Mouse (Mus musculus) limb, embryonic 13.5 days (tissue): ENCODE measurements at regions not wholly inside any gene's neighbourhood (a gene's known extent, or its start where the extent isn't known, plus 50 kb on each side); places are given as distances from the start of the nearest gene placed in this dataset.

ENCODE experiments used
- ATAC-seq: fragments of 200-750 bp; cut with Nextera tagmentation; 2 replicates; pipeline ENCODE4 v1.8.0; 2017; ENCODE audit warnings: low read depth, moderate number of reproducible peaks, moderate TSS enrichment; ENCODE audit not compliant: low FRiP score
- H3K27ac ChIP-seq: fragments of 300-500 bp; sonication (generic); 2 replicates; pipeline ENCODE4 v1.5.1; 2015; ENCODE audit warnings: inconsistent platforms, mild to moderate bottlenecking, moderate library complexity
- H3K27me3 ChIP-seq: fragments of 300-500 bp; sonication (generic); 2 replicates; pipeline ENCODE4 v1.6.1; 2015; ENCODE audit warnings: mild to moderate bottlenecking, inconsistent platforms
- H3K36me3 ChIP-seq: fragments of 300-500 bp; sonication (generic); 2 replicates; pipeline ENCODE4 v1.6.1; 2015; ENCODE audit warnings: inconsistent platforms, mild to moderate bottlenecking, moderate library complexity
- H3K4me1 ChIP-seq: fragments of 300-500 bp; sonication (generic); 2 replicates; pipeline ENCODE4 v1.6.1; 2015; ENCODE audit warnings: inconsistent platforms
- H3K4me2 ChIP-seq: fragments of 300-500 bp; sonication (generic); replicated peaks from 2 replicates; pipeline ENCODE4 v1.6.1; 2015; ENCODE audit warnings: inconsistent platforms, mild to moderate bottlenecking, moderate library complexity
- H3K4me3 ChIP-seq: fragments of 300-500 bp; sonication (generic); 2 replicates; pipeline ENCODE4 v1.5.1; 2015; ENCODE audit warnings: moderate library complexity, mild to moderate bottlenecking, inconsistent platforms
- H3K9ac ChIP-seq: fragments of 300-500 bp; sonication (generic); 2 replicates; pipeline ENCODE4 v1.6.1; 2015; ENCODE audit warnings: mild to moderate bottlenecking, inconsistent platforms
- H3K9me3 ChIP-seq: fragments of 300-500 bp; sonication (generic); 2 replicates; pipeline ENCODE4 v1.6.1; 2016; ENCODE audit warnings: inconsistent platforms
- WGBS: fragments of 180-500 bp; shearing (Covaris S2); methylation state at CpG from one replicate; pipeline ENCODE4 v1.1.7; 2015; 5-methylcytosine and 5-hydroxymethylcytosine counted together

- 48% methylated on average over 5 of the region's 5 CpGs for whole genome bisulfite sequencing
- ATAC-seq: no peak
Measured at GRCm38 (mm10) chr2:138123331-138123730, 133.0 kb upstream of the Btbd3 start.

DNA sequence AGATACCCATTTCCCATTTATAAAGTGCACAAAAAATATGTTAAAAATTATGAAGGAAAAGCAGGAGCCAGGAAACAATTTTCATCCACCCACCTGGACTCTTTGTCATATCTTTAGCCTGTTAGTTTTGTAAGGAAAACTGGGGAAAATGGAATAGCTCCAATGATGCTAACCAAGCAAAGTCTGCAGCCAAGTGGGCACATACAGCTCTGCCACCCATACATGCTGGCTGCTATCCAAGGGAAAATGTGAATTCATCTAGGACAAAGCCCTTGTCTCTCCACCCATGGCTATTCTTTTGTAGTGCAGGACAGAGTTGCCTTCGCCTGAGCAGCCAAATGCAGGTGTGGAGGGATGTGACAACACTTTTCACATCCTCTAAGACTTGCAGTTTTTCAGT is 135.5 kb upstream of the Btbd3 start:
- no peak overlapping the region for H3K4me3 ChIP-seq
- WGBS: 76% methylated on average over 1 of the region's 1 CpGs
- H3K9ac ChIP-seq: no peak overlapping the region
- no peak overlapping the region for H3K27ac ChIP-seq
- H3K4me2 ChIP-seq: no peak overlapping the region
- no peaks in the 10 kb centered on the region for H3K4me1 ChIP-seq
- no peaks in the 10 kb centered on the region for H3K27me3 ChIP-seq
- ATAC-seq: no peak
- H3K36me3 ChIP-seq: no peaks in the 10 kb centered on the region
- peaks cover 6% of the 10 kb centered on the region; the same call in 1 of the 2 replicates for H3K9me3 ChIP-seq

More at GRCm38 (mm10) chr2:138123331-138123730, 133.0 kb upstream of the Btbd3 start:
- Histone ChIP-seq H3K4me3 (no peak overlapping the region), H3K9ac (no peak overlapping the region), H3K27ac (no peak overlapping the region), H3K9me3 (peaks cover 3% of the 10 kb centered on the region; the same call in 1 of the 2 replicates), H3K4me2 (no peak overlapping the region), H3K36me3 (no peaks in the 10 kb centered on the region), H3K4me1 (no peaks in the 10 kb centered on the region), H3K27me3 (no peaks in the 10 kb centered on the region)

DNA sequence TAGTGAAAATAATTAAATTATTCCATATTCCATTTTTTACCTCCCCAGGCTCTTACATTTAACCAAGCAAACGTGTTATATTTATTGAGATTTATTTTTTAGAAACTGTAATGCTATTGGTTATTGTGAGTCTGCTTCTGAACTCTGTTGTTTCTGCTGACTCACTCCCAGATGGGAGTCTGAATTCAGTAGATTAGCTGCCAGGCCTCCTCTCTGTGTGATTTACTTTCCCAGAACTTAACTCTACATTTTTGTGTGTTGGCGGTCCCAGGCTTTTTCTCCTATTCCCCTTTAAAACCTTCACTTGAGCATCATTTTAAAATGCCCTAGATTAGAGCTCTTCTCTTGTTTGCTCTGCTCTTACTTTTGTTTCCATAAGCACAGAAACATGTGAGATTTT is 136.2 kb upstream of the Btbd3 start:
- H3K27me3 ChIP-seq: no peaks in the 10 kb centered on the region
- H3K9me3 ChIP-seq: peaks cover 6% of the 10 kb centered on the region; the same call in 1 of the 2 replicates
- H3K27ac ChIP-seq: no peak overlapping the region
- H3K9ac ChIP-seq: no peak overlapping the region
- no peak overlapping the region for H3K4me3 ChIP-seq
- no peak overlapping the region for H3K4me2 ChIP-seq
- no peaks in the 10 kb centered on the region for H3K4me1 ChIP-seq
- no peak for ATAC-seq
- H3K36me3 ChIP-seq: no peaks in the 10 kb centered on the region
- 71% methylated on average over 2 of the region's 2 CpGs for WGBS

DNA sequence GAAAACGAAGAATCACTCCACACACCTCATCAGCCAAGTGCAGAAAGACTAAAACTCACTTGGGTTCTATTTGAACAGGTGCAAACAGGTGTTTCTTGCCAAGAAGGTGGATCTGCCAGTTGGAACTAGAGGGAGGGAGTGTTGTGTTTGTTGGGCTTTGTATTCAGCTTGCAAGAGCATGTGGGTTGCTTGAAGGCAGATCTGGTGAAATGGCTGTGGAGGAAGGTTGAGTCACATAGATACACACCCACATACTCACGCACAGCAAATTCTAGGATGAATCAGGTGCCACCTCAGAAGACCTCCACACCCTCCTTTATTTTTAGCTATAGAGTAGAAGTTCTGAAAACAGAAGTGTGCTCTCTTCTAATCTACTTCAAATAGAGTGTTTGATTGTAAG is 156.6 kb upstream of the Btbd3 start:
- no peak overlapping the region for H3K27ac ChIP-seq
- no peak overlapping the region for H3K4me2 ChIP-seq
- no peaks in the 10 kb centered on the region for H3K36me3 ChIP-seq
- WGBS: 81% methylated on average over 2 of the region's 2 CpGs
- no peak for ATAC-seq
- no peak overlapping the region for H3K9ac ChIP-seq
- H3K4me3 ChIP-seq: no peak overlapping the region
- no peaks in the 10 kb centered on the region for H3K4me1 ChIP-seq
- H3K27me3 ChIP-seq: no peaks in the 10 kb centered on the region
- H3K9me3 ChIP-seq: no peaks in the 10 kb centered on the region

DNA sequence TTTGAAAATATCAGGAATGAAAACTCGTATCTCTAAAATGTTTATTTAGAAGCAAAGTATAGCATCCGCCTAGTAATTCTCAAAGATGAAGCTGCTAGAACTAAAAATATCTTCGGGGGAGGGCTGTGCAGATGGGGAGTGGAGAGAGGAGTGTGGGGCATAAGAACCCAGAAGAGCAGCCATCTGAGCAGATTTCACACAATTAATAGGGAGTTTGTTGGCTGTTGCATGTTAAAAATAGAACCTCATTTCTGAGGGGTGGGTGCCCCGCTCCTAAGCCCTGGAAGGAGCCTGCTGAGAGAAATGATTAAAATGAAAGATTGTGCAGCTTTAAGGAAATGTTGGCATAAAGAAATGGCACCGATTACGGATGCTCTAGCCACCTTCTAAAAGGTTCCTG is 171.0 kb upstream of the Btbd3 start:
- WGBS: 74% methylated on average over 6 of the region's 6 CpGs
- ATAC-seq: no peak
- H3K4me1 ChIP-seq: no peaks in the 10 kb centered on the region
- no peaks in the 10 kb centered on the region for H3K9me3 ChIP-seq
- no peak overlapping the region for H3K27ac ChIP-seq
- no peak overlapping the region for H3K9ac ChIP-seq
- no peaks in the 10 kb centered on the region for H3K27me3 ChIP-seq
- H3K4me2 ChIP-seq: no peak overlapping the region
- no peak overlapping the region for H3K4me3 ChIP-seq
- no peaks in the 10 kb centered on the region for H3K36me3 ChIP-seq

DNA sequence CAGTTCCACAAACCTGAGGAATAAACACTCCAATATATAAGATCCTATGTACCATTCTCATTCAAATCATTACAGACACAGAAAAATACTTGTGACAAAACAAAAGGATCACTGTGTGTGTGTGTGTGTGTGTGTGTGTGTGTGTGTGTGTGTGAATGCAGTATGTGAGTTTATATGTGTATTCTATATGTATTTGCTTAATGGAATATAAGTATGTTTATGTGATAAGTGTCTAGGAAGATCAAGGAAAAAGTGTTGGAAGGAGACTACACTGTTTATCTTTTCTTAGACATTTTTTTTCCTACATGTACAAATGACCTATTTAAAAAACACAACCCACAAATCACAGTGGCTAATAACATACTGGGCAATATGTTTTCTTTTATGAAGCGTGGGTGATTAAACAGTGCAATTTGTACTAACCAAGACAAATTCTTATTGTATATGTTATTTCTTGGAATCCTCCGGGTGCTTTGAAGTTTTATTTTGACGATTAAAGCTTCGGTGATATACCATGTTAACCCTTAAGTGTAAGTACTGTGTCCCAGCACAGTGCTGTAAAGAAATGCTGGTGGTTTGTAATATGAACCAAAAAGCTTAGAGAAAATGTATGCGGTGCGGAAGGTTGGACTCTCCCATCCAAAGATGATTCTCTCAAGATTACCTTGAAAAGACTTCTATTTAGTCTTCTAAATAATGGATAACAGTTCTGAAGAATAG is 171.6 kb upstream of the Btbd3 start:
- H3K36me3 ChIP-seq: no peaks in the 10 kb centered on the region
- H3K4me1 ChIP-seq: no peaks in the 10 kb centered on the region
- 61% methylated on average over 6 of the region's 6 CpGs for whole genome bisulfite sequencing
- no peaks in the 10 kb centered on the region for H3K27me3 ChIP-seq
- no peak overlapping the region for H3K27ac ChIP-seq
- no peaks in the 10 kb centered on the region for H3K9me3 ChIP-seq
- ATAC-seq: no peak
- no peak overlapping the region for H3K4me2 ChIP-seq
- no peak overlapping the region for H3K9ac ChIP-seq
- H3K4me3 ChIP-seq: no peak overlapping the region

DNA sequence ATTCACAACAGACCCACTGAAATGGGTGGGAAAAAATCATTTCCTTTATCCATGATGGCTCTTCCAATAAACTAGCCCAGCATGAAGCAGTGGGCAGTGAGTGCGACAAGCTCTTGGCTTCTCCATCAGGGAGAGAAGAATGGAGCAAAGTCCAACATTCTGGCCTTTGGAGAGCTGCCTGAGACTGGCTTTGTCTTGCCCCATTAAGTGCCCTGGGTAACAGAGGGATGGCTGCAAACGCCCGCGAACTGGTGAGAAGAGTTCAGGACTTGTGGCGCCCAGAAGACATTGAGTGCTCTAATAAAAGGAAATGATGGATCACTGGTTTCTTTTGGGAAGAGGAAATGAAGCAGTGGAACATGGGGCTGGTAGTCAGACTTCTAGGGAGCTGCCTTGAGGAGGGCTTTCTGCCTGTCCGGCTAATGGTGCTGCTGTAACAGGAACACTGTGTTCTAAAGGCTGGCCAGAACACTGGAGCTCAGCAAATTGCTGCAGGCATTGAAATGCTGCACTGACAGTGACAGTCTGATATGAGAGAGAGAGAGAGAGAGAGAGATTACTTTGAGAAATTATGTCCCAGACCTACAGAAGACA is 182.2 kb upstream of the Btbd3 start:
- Histone ChIP-seq H3K27ac (no peak overlapping the region), H3K4me1 (no peaks in the 10 kb centered on the region), H3K9me3 (no peaks in the 10 kb centered on the region), H3K9ac (no peak overlapping the region), H3K4me2 (no peak overlapping the region), H3K4me3 (no peak overlapping the region), H3K36me3 (no peaks in the 10 kb centered on the region), H3K27me3 (no peaks in the 10 kb centered on the region)
- no peak for ATAC-seq
- 80% methylated on average over 6 of the region's 6 CpGs for WGBS

GRCm38 (mm10) chr2:138072165-138072728 is 184.1 kb upstream of the Btbd3 start:
- Histone ChIP-seq H3K27ac (no peak overlapping the region), H3K36me3 (no peaks in the 10 kb centered on the region), H3K4me3 (no peak overlapping the region), H3K4me2 (no peak overlapping the region), H3K9me3 (no peaks in the 10 kb centered on the region), H3K9ac (no peak overlapping the region), H3K4me1 (no peaks in the 10 kb centered on the region), H3K27me3 (no peaks in the 10 kb centered on the region)
- 60% methylated on average over 6 of the region's 6 CpGs for WGBS
- ATAC-seq: no peak

DNA sequence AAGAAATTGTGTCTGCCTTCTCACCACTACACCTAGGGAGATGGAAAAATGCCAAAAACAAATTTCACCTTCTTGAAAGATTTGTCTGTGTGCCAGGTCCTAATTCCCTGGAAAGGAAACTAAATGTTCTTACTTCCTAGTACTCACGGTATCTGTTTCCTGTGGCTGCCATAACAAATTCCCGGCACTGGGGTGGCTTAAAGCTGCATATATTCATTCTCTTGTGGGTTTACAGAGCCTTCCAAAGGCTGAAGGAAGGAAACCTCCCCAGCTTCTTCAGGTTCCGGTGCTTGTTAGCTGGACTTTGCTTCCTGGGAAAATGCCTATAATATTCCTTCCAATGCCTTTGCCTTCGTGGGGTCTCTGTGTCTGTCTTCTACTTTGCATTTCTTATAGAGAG is 203.3 kb upstream of the Btbd3 start:
- H3K27me3 ChIP-seq: no peaks in the 10 kb centered on the region
- H3K27ac ChIP-seq: no peak overlapping the region
- H3K4me1 ChIP-seq: no peaks in the 10 kb centered on the region
- no peak overlapping the region for H3K4me2 ChIP-seq
- WGBS: 72% methylated on average over 4 of the region's 4 CpGs
- no peak overlapping the region for H3K9ac ChIP-seq
- no peaks in the 10 kb centered on the region for H3K36me3 ChIP-seq
- no peak overlapping the region for H3K4me3 ChIP-seq
- ATAC-seq: no peak
- H3K9me3 ChIP-seq: no peaks in the 10 kb centered on the region

DNA sequence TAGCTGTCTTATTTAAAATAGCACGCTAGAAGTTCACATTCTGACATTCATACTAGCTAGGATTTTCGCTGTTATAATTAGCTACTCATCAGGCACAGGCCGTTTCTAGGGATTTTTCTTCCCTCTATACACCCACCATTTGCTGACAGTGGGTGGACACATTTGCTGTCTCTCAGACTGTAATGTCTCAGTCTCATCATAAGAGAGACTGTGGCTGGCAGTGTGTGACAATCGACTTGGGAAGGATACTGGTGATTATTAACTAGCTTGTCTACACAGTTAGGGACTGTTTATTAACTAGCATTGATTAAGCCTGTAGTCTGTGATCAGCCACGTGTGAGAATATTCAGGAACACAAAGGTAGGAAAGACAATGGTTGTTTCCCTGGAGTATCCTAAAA is 208.0 kb upstream of the Btbd3 start:
- H3K27ac ChIP-seq: no peak overlapping the region
- H3K4me1 ChIP-seq: no peaks in the 10 kb centered on the region
- H3K9me3 ChIP-seq: no peaks in the 10 kb centered on the region
- no peak overlapping the region for H3K9ac ChIP-seq
- no peaks in the 10 kb centered on the region for H3K27me3 ChIP-seq
- H3K4me2 ChIP-seq: no peak overlapping the region
- no peak overlapping the region for H3K4me3 ChIP-seq
- no peak for ATAC-seq
- no peaks in the 10 kb centered on the region for H3K36me3 ChIP-seq
- 81% methylated on average over 5 of the region's 5 CpGs for WGBS

DNA sequence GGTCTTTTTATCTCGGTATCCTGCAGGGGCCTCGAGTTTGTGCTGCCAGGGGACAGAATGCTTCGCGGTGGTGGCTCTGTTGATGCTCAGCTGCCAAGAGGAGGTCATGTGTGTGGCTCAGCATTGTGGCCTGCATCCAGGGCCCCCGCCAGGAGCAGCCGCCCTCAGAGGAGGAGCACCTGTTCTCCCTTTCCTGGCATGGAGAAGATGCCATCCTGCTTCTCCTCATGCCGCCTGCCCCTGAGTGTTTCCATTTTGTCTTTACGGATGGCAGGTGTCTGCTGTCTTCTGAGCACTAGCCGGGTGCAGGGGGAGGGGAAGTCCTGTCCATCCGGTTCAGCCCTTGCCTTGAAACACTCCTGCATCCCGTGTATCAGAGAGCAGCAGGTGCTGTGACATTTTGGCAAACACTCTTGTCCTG is 208.6 kb upstream of the Btbd3 start:
- Histone ChIP-seq H3K36me3 (no peaks in the 10 kb centered on the region), H3K9me3 (no peaks in the 10 kb centered on the region), H3K27ac (no peak overlapping the region), H3K9ac (no peak overlapping the region), H3K4me2 (no peak overlapping the region), H3K4me3 (no peak overlapping the region), H3K4me1 (no peaks in the 10 kb centered on the region), H3K27me3 (no peaks in the 10 kb centered on the region)
- no peak for ATAC-seq
- WGBS: 67% methylated on average over 11 of the region's 11 CpGs

DNA sequence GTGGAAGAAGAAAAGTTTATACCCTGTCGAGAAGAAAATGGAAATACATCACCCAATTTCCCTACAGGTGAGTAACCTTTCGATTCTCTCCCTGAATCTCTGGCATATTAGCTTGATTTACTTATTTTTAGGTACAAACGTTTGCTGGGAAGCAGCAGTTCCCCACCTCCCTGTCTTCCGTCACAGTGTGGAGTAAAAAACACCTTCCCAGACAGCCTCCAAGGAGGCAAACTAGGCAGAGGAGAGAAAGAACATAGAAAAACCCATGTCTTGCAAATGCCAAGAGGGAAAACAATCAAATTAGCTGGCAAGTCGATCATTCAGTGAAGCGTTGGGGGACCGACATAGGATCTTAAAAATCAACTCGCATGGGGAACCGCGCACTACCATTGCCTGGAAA is 209.0 kb upstream of the Btbd3 start:
- Histone ChIP-seq H3K4me1 (no peaks in the 10 kb centered on the region), H3K4me3 (no peak overlapping the region), H3K9me3 (no peaks in the 10 kb centered on the region), H3K9ac (no peak overlapping the region), H3K27ac (no peak overlapping the region), H3K27me3 (no peaks in the 10 kb centered on the region), H3K36me3 (no peaks in the 10 kb centered on the region), H3K4me2 (no peak overlapping the region)
- 74% methylated on average over 10 of the region's 10 CpGs for WGBS
- no peak for ATAC-seq

DNA sequence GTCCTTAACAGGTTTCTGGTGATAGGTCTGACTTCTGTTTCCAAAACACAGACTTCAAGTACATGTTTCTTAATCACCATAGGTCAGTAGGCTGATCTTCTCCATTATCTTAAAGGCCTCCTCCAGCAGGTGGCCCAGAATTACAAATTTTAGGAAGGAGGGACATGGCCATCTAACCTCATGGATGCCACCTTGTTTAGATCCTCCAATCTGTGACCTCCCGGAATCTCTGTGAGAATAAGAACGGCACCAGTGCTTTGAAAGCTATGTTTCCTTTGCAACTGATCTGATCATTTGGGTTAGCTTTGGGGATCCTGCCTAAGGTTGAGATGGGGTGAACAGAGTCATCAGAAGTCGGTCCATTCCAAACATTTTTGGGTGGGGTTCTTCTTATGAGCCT is 209.4 kb upstream of the Btbd3 start:
- Histone ChIP-seq H3K4me1 (no peaks in the 10 kb centered on the region), H3K36me3 (no peaks in the 10 kb centered on the region), H3K27me3 (no peaks in the 10 kb centered on the region), H3K4me2 (no peak overlapping the region), H3K4me3 (no peak overlapping the region), H3K9ac (no peak overlapping the region), H3K27ac (no peak overlapping the region), H3K9me3 (no peaks in the 10 kb centered on the region)
- 90% methylated on average over 3 of the region's 3 CpGs for WGBS
- no peak for ATAC-seq
